In genomic region chr17:85687421-85688235, GRCm38 (mm10) we compare ENCODE assay signal across 8 mouse cellular contexts. TPM values are rescaled to one million over a fixed set of nuclear protein-coding genes. Genes with fewer than 3 reads are reported as not detected.
DNase-seq lines count a peak whose midpoint lies in the region; ATAC-seq and TF ChIP-seq lines count a peak whose summit lies in the region.

No protein-coding gene starts in this region.

- peak overlapping the region; percentile 49 for H3K9ac ChIP-seq in hindbrain, embryonic 13.5 days

- peaks cover 99% of the 10 kb centered on the region for H3K27me3 ChIP-seq in hindbrain, embryonic 13.5 days
- H3K27me3 ChIP-seq in midbrain, embryonic 10.5 days (ENCODE audit: low read depth, poor library complexity, severe bottlenecking) = peaks cover 100% of the 10 kb centered on the region

- H3K9me3 ChIP-seq in hindbrain, embryonic 13.5 days = no peaks in the 10 kb centered on the region
- no peaks in the 10 kb centered on the region for H3K9me3 ChIP-seq in midbrain, embryonic 10.5 days (replicated peaks)

- peak overlapping the region; percentile 52 for H3K4me2 ChIP-seq in hindbrain, embryonic 13.5 days

- TF ChIP-seq POLR2A in lung, adult 2 months (IDR thresholded peaks at IDR 0.05; ENCODE audit: borderline replicate concordance, extremely low read depth, low read depth, low read length) = no peak

- peak; percentile 38 for ATAC-seq in hindbrain, embryonic 13.5 days (ENCODE audit: low FRiP score)
- no peak for ATAC-seq in megakaryocyte-erythroid progenitor cell, adult 5-6 weeks (replicated peaks; ENCODE audit: low FRiP score, low TSS enrichment, poor library complexity, severe bottlenecking)

- H3K27ac ChIP-seq in hindbrain, embryonic 13.5 days = 0 out of 2 replicates have a peak overlapping the region, but pooled peaks have one; percentile 30
- no peak overlapping the region; the same call in 1 of the 2 replicates for H3K27ac ChIP-seq in midbrain, embryonic 10.5 days (replicated peaks)

- no peak for DNase-seq in lung, adult 2 months
- no peak for DNase-seq in lung, postnatal 10 days
- peak; percentile 62 for DNase-seq in embryo, embryonic 9.5 days (ENCODE audit: extremely low spot score)
- DNase-seq in midbrain, embryonic 10.5 days (ENCODE audit: low spot score) = peak; percentile 72
- no peak for DNase-seq in Muller cell, postnatal 12 days (ENCODE audit: inconsistent ontology term)
- DNase-seq in layer of hippocampus, postnatal 25 days (ENCODE audit: extremely low spot score in 1 of 2, low spot score in 1 of 2) = no peak

- H3K36me3 ChIP-seq in hindbrain, embryonic 13.5 days = no peaks in the 10 kb centered on the region
- H3K36me3 ChIP-seq in midbrain, embryonic 10.5 days = no peaks in the 10 kb centered on the region

- 4% methylated on average over 109 of the region's 109 CpGs for WGBS in lung, adult 2 months
- WGBS in hindbrain, embryonic 13.5 days = under 1% methylated on average over 103 of the region's 109 CpGs
- WGBS in midbrain, embryonic 10.5 days = under 1% methylated on average over 106 of the region's 109 CpGs

- peak overlapping the region; percentile 39 for H3K4me3 ChIP-seq in lung, adult 2 months (replicated peaks; ENCODE audit: extremely low read depth, low read depth, low read length)
- H3K4me3 ChIP-seq in hindbrain, embryonic 13.5 days = peak overlapping the region; percentile 37
- peak overlapping the region; percentile 52 for H3K4me3 ChIP-seq in midbrain, embryonic 10.5 days

- no peak for TF ChIP-seq CTCF in lung, adult 2 months (IDR thresholded peaks at IDR 0.05; ENCODE audit: insufficient read depth, low read length)

- peaks cover 6% of the 10 kb centered on the region for H3K4me1 ChIP-seq in lung, adult 2 months (ENCODE audit: control insufficient read depth, insufficient read depth, low read length)
- H3K4me1 ChIP-seq in hindbrain, embryonic 13.5 days (replicated peaks) = peaks cover 19% of the 10 kb centered on the region
- H3K4me1 ChIP-seq in midbrain, embryonic 10.5 days = peaks cover 54% of the 10 kb centered on the region

RNA-seq across cellular contexts. Expression of gene Six2, which starts 0.4 kb away (rescaled TPM):
- polyA plus RNA-seq in lung, adult 2 months (2012; rRNA removed) = 0.18 and 0.37 TPM in 2 replicates
- 1.0 and 1.1 TPM in 2 replicates for polyA plus RNA-seq in hindbrain, embryonic 13.5 days (2015; fragmentation: Nextera tagmentation; extraction: Ambion mirVana)
- polyA plus RNA-seq in midbrain, embryonic 10.5 days (2016; fragmentation: Nextera tagmentation; extraction: Ambion mirVana) = 1.6 and 3.0 TPM in 2 replicates
- 0.27 TPM in 1 of 2 replicates, not detected in the other for total RNA-seq in megakaryocyte-erythroid progenitor cell, adult 5-6 weeks (2014; fragmentation: Nextera tagmentation)
- total RNA-seq in megakaryocyte-erythroid progenitor cell, adult 5-6 weeks (2017) = not detected in 2 replicates
- under 1 TPM in 1 of 2 experiments, not detected in 1; 0.20 TPM for total RNA-seq in layer of hippocampus, postnatal 25 days (2021)

Comparison
In these comparisons a context has a peak if more than half of its experiments do, and no peak if none do; other contexts are left out.
1. DNase-seq: peak in embryo, embryonic 9.5 days (single experiment) and midbrain, embryonic 10.5 days (single experiment); none in lung, adult 2 months (single experiment), lung, postnatal 10 days (single experiment), Muller cell, postnatal 12 days (single experiment) and layer of hippocampus, postnatal 25 days (0 of 2).
2. Peak in every context shown above with its lines, with median percentiles within 50 percentile points of each other: H3K4me3 ChIP-seq.